Mouse (Mus musculus): ENCODE data around the gene Ccdc87. TPM values are rescaled to one million over a fixed set of nuclear protein-coding genes. Genes with fewer than 3 reads are reported as not detected.

Gene Ccdc87
- total and polyA plus RNA-seq, 2 experiments from 2014 or later, result 1.0 to 1.2 TPM

DNA sequence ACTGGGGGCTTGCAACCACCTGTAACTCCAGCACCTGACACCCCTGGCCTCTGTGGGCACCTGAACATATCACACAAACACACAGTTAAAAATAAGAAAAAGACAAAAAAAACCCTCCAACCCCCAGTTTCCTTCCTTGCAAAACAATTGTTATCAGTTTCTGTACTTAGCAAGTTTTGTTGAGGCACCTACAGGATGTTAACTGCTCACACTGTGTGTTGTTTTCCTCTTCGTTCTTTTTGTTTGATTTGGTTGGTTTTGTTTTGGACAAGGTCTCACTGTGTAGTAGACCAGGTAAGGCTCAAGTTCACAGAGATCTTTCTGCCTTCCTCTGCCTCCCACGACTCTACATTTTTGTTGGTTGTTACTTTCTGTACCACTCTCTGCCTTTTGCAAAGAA, 3.4 kb downstream of the Ccdc87 start:
- 64% methylated on average over 2 of the region's 2 CpGs for WGBS
- TF ChIP-seq CTCF (IDR thresholded peaks at IDR 0.05), result no peak
- no peak overlapping the region for H3K4me2 ChIP-seq (ENCODE audit: low read depth, low read length, poor library complexity, severe bottlenecking)
- no peak overlapping the region for H3K4me3 ChIP-seq (ENCODE audit: low read depth, low read length)
- no peak for ATAC-seq (ENCODE audit: low FRiP score)
- peaks cover 18% of the 10 kb centered on the region for H3K27me3 ChIP-seq (ENCODE audit: insufficient read depth, low read length)
- no peaks in the 10 kb centered on the region for H3K36me3 ChIP-seq (ENCODE audit: insufficient read depth, low read length)
- no peak for DNase-seq (ENCODE audit: low spot score)
- H3K4me1 ChIP-seq (ENCODE audit: insufficient read depth, low read length), result peaks cover 10% of the 10 kb centered on the region
- H3K9me3 ChIP-seq (ENCODE audit: low read length), result no peaks in the 10 kb centered on the region
- H3K27ac ChIP-seq (ENCODE audit: low read depth, low read length), result no peak overlapping the region
- no peak overlapping the region for H3K9ac ChIP-seq (replicated peaks; ENCODE audit: low read length, poor library complexity, severe bottlenecking)

GRCm38 (mm10) chr19:4845846-4846245, 6.7 kb downstream of the Ccdc87 start:
- no peak for ATAC-seq (ENCODE audit: low FRiP score)
- WGBS, result 84% methylated on average over 2 of the region's 2 CpGs
- TF ChIP-seq CTCF (IDR thresholded peaks at IDR 0.05), result no peak

GRCm38 (mm10) chr19:4847490-4847889, 8.3 kb downstream of the Ccdc87 start:
- H3K4me3 ChIP-seq (ENCODE audit: low read depth, low read length), result no peak overlapping the region
- ATAC-seq (ENCODE audit: low FRiP score) (no peak), DNase-seq (ENCODE audit: low spot score) (peak; percentile 38)
- H3K27me3 ChIP-seq (ENCODE audit: insufficient read depth, low read length), result no peaks in the 10 kb centered on the region
- H3K4me1 ChIP-seq (ENCODE audit: insufficient read depth, low read length), result no peaks in the 10 kb centered on the region
- no peak overlapping the region for H3K9ac ChIP-seq (replicated peaks; ENCODE audit: low read length, poor library complexity, severe bottlenecking)
- no peaks in the 10 kb centered on the region for H3K9me3 ChIP-seq (ENCODE audit: low read length)
- 35% methylated on average over 7 of the region's 7 CpGs for WGBS
- no peak overlapping the region for H3K27ac ChIP-seq (ENCODE audit: low read depth, low read length)
- TF ChIP-seq CTCF (IDR thresholded peaks at IDR 0.05), result peak; percentile 71
- no peaks in the 10 kb centered on the region for H3K36me3 ChIP-seq (ENCODE audit: insufficient read depth, low read length)
- H3K4me2 ChIP-seq (ENCODE audit: low read depth, low read length, poor library complexity, severe bottlenecking), result no peak overlapping the region

More at GRCm38 (mm10) chr19:4845846-4846245, 6.7 kb downstream of the Ccdc87 start:
- Histone ChIP-seq H3K4me3 (ENCODE audit: low read depth, low read length) (no peak overlapping the region), H3K9ac (replicated peaks; ENCODE audit: low read length, poor library complexity, severe bottlenecking) (no peak overlapping the region), H3K4me2 (ENCODE audit: low read depth, low read length, poor library complexity, severe bottlenecking) (no peak overlapping the region), H3K27me3 (ENCODE audit: insufficient read depth, low read length) (peaks cover 11% of the 10 kb centered on the region; the same call in 1 of the 2 replicates), H3K27ac (ENCODE audit: low read depth, low read length) (no peak overlapping the region), H3K4me1 (ENCODE audit: insufficient read depth, low read length) (no peaks in the 10 kb centered on the region), H3K36me3 (ENCODE audit: insufficient read depth, low read length) (no peaks in the 10 kb centered on the region), H3K9me3 (ENCODE audit: low read length) (no peaks in the 10 kb centered on the region)
- no peak for DNase-seq (ENCODE audit: low spot score)

DNA sequence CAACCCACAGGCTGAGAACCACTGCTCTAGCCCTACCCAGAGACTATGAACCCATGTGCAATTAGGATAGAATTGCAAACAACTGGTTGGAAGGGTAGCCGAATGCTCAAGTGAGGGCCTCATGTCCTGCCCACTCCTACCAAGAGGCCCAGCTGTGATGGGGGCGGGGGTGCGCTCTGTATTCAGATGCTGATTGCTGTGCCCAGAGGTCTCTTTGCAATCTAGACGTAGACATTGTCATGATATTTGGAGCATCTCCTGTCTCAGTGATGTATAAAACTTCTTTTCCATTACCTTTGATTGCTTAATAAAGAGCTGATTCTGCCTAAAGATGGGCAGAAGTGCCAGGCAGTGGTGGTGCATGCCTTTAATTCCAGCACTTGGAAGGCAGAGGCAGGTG, 10.6 kb downstream of the Ccdc87 start:
- no peak for TF ChIP-seq CTCF (IDR thresholded peaks at IDR 0.05)
- DNase-seq (ENCODE audit: low spot score) (no peak), ATAC-seq (ENCODE audit: low FRiP score) (no peak)
- no peaks in the 10 kb centered on the region for H3K4me1 ChIP-seq (ENCODE audit: insufficient read depth, low read length)
- H3K27ac ChIP-seq (ENCODE audit: low read depth, low read length), result no peak overlapping the region
- H3K36me3 ChIP-seq (ENCODE audit: insufficient read depth, low read length), result no peaks in the 10 kb centered on the region
- H3K9me3 ChIP-seq (ENCODE audit: low read length), result no peaks in the 10 kb centered on the region
- H3K27me3 ChIP-seq (ENCODE audit: insufficient read depth, low read length), result no peaks in the 10 kb centered on the region
- no peak overlapping the region for H3K4me3 ChIP-seq (ENCODE audit: low read depth, low read length)
- WGBS, result 44% methylated on average over 4 of the region's 4 CpGs
- no peak overlapping the region for H3K9ac ChIP-seq (replicated peaks; ENCODE audit: low read length, poor library complexity, severe bottlenecking)
- no peak overlapping the region for H3K4me2 ChIP-seq (ENCODE audit: low read depth, low read length, poor library complexity, severe bottlenecking)

GRCm38 (mm10) chr19:4850281-4850680, 11.1 kb downstream of the Ccdc87 start:
- TF ChIP-seq CTCF (IDR thresholded peaks at IDR 0.05), result no peak
- DNase-seq (ENCODE audit: low spot score), result no peak
- H3K27me3 ChIP-seq (ENCODE audit: insufficient read depth, low read length), result no peaks in the 10 kb centered on the region
- H3K9me3 ChIP-seq (ENCODE audit: low read length), result no peaks in the 10 kb centered on the region
- no peak overlapping the region for H3K9ac ChIP-seq (replicated peaks; ENCODE audit: low read length, poor library complexity, severe bottlenecking)
- 14% methylated on average over 5 of the region's 5 CpGs for WGBS
- H3K36me3 ChIP-seq (ENCODE audit: insufficient read depth, low read length), result no peaks in the 10 kb centered on the region
- ATAC-seq (ENCODE audit: low FRiP score), result no peak
- no peak overlapping the region for H3K27ac ChIP-seq (ENCODE audit: low read depth, low read length)
- no peak overlapping the region for H3K4me3 ChIP-seq (ENCODE audit: low read depth, low read length)
- H3K4me2 ChIP-seq (ENCODE audit: low read depth, low read length, poor library complexity, severe bottlenecking), result no peak overlapping the region
- H3K4me1 ChIP-seq (ENCODE audit: insufficient read depth, low read length), result no peaks in the 10 kb centered on the region

DNA sequence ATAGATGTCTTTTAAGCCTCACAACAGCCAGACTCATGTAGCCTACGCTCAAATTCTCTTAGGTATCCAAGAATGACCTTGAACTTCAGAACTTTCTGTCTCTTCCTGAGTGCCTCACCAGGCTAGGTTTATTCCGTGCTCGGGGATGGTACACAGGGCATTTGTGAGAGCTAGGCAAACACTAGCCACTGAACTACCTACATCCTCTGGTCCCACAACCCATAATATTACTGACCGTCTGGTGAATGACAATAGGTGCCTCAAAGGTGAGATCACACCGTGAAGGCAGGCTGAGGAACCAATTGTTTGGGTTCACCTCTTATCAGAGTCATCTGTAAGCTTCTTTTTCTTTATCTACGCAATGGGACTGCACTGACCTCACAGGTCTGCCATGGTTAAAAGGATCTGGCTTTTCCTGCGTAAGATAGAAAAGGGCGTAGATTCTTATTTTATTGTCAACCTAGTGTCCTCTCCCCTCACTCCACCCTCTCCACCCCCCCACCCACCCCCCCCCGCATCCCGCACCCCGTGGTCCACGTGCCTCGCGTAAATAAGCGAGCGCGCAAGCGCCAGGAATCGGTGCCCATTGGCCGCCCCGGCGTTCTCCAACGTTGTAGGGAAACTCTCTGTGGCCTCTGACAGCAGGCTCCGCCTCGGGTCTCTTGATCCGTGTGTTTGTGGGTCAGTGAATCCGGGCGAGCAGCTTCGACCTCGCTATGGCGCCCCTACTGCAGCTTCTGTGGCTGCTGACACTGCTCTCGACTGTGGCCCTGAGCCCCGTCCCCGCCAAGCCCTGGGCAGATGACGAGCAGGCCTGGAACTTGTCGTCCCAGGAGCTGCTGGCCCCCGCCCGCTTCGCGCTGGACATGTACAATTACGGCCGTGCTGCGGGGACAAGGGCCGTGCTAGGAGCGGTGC, 15.6 kb downstream of the Ccdc87 start, which contains the start of gene Ctsf:
TSS of gene Ctsf (plus strand) at position 579 of the 918 bp plus-strand sequence.
- TF ChIP-seq CTCF (IDR thresholded peaks at IDR 0.05), result peak; percentile 30; the same call in 1 of the 2 replicates
- 3% methylated on average over 44 of the region's 45 CpGs for WGBS
- H3K27ac ChIP-seq (ENCODE audit: low read depth, low read length), result no peak within 1 kb of the TSS

More for the DNA sequence above, 15.6 kb downstream of the Ccdc87 start, which contains the start of gene Ctsf:
- peak within 1 kb of the TSS; percentile 80 for H3K4me2 ChIP-seq (ENCODE audit: low read depth, low read length, poor library complexity, severe bottlenecking)
- H3K9me3 ChIP-seq (ENCODE audit: low read length), result no peaks in the 10 kb centered on the region
- H3K36me3 ChIP-seq (ENCODE audit: insufficient read depth, low read length), result peaks cover 22% of the 10 kb centered on the region
- no peaks in the 10 kb centered on the region for H3K27me3 ChIP-seq (ENCODE audit: insufficient read depth, low read length)
- peak within 1 kb of the TSS; percentile 68 for H3K9ac ChIP-seq (replicated peaks; ENCODE audit: low read length, poor library complexity, severe bottlenecking)
- H3K4me3 ChIP-seq (ENCODE audit: low read depth, low read length), result peak within 1 kb of the TSS; percentile 58
- peak; percentile 92 for DNase-seq (ENCODE audit: low spot score)
- H3K4me1 ChIP-seq (ENCODE audit: insufficient read depth, low read length), result 0 out of 2 replicates have a peak, but pooled peaks cover 8% of the 10 kb centered on the region
- peak; percentile 86 for ATAC-seq (ENCODE audit: low FRiP score)

Data from midbrain, postnatal 0 days (tissue).